Mouse (Mus musculus) left cerebral cortex, adult 18-20 months (tissue): Measurements from ENCODE around the gene 1700016C15Rik. TPM values are rescaled to one million over a fixed set of nuclear protein-coding genes. Genes with fewer than 3 reads are reported as not detected.
A peak's percentile ranks its signal among the peaks of the same experiment; 100 is the strongest.

Source experiments
- DNase-seq, 2 experiments: peaks; one replicate each; pipeline ENCODE4 v3.0.0; 2021 to 2022; ENCODE audit warnings: low spot score in 2 of 2, mixed read lengths in 1 of 2
- total RNA-seq, 2 experiments: library from RNA; stranded (reverse); gene quantifications; 2 replicates each; pipeline ENCODE4 v1.2.3; 2021

Gene 1700016C15Rik
- total RNA-seq, 2 experiments from 2014 or later = not detected

- peak in 1 of 2 experiments; percentile 35 for DNase-seq
These were observed 66.0 kb downstream of the 1700016C15Rik start for GRCm38 (mm10) chr1:177795421-177796192.

DNA sequence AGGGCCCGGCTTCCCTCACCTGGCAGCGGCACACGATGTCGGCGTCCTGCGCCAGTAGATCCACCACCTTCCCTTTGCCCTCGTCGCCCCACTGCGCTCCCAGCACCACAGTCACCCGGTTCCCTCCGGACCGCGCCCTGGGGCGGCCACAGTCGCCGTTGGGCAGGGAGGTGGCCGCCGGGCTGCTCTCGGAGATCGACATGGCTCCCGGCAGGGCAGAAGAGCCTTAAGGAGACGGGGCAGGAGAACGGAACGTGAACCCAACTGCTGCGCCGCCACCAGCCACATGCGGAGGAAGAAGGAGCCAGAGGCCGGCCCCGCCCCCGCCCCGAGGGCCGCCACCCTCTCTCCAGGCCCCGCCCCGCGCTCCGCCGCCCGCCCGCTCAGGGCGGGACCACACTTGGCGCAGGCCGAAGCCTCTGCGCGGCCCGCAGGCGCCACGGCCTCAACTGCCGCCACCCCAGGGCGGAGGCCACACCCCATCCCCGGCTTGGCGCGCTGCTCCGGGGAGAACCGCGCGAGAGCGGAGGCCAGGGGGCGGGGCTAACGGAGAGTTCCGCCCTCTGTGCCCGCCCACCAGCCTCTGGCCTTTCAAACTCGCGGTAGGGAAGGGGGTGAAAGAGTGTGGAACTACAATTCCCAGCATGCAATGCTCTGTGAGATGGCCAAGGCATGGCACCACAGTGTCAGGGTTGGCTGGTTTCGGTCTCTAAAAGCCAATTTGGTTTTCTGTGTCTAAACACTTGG is 66.8 kb downstream of the 1700016C15Rik start, which contains the start of gene Adss:
TSS of gene Adss (minus strand) at position 319 of the 747 bp plus-strand sequence.
- DNase-seq = peak; percentile 97 to 98

DNA sequence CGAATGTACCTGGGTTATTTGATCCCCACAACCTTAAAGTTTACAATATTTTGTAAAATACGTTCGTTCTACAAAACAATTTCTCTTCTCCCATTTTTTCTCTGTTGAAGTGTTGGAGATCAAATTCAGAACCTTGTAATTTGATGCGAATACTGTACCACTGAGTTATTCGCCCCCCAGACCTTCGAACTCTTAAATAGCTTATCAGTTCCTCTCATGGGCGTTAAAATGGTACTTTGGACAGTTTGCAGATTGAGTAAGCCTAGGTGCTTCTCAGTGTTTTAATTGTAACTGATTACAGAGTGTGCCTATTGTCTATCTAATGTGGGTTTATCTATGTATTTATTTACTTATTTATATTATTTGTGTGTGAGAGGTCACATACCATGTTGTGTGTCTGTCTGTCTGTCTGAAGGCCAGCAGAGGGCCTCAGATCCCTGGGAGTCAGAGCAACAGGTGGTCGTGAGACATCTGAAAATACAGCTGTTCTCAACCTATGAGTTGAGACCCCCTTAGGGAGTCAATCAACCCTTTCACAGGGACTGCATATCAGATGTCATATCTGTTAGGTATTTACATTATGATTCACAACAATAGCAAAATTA is 67.6 kb downstream of the 1700016C15Rik start:
- no peak for DNase-seq

Other genes starting within 250 kb of the 1700016C15Rik start
- gene Adss, start 66.7 kb downstream of the 1700016C15Rik start, total RNA-seq = 10 to 100 TPM; 69.9 to 74.4 TPM